Mouse (Mus musculus) midbrain, postnatal 0 days (tissue): ENCODE measurements around the gene Ubap1. TPM values are rescaled to one million over a fixed set of nuclear protein-coding genes. Genes with fewer than 3 reads are reported as not detected.

Experiments used
- ATAC-seq: fragments of 200-750 bp; cut with Nextera tagmentation; 2 replicates; pipeline ENCODE4 v1.8.0; 2017; ENCODE audit warnings: moderate number of reproducible peaks, mild to moderate bottlenecking, moderate TSS enrichment, moderate library complexity; ENCODE audit not compliant: low FRiP score
- DNase-seq: peaks from one replicate; pipeline ENCODE4 v3.0.0-alpha.2; 2015; ENCODE audit warnings: low spot score
- H3K27ac ChIP-seq: fragments of 300-500 bp; sonication (generic); 2 replicates; pipeline ENCODE4 v1.5.1; 2014; ENCODE audit warnings: low read depth, mild to moderate bottlenecking, low read length, mixed read lengths
- H3K27me3 ChIP-seq: fragments of 300-500 bp; sonication (generic); 2 replicates; pipeline ENCODE4 v1.6.1; 2014; ENCODE audit warnings: low read length, control low read depth, mixed read lengths; ENCODE audit not compliant: insufficient read depth
- H3K36me3 ChIP-seq: fragments of 300-500 bp; sonication (generic); 2 replicates; pipeline ENCODE4 v1.6.1; 2014; ENCODE audit warnings: low read length, control low read depth, mixed read lengths; ENCODE audit not compliant: insufficient read depth
- H3K4me1 ChIP-seq: fragments of 300-500 bp; sonication (generic); 2 replicates; pipeline ENCODE4 v1.6.1; 2014; ENCODE audit warnings: mild to moderate bottlenecking, control low read depth, antibody characterized with exemption, low read length, mixed read lengths; ENCODE audit not compliant: insufficient read depth
- H3K4me2 ChIP-seq: fragments of 300-500 bp; sonication (generic); 2 replicates; pipeline ENCODE4 v1.6.1; 2014; ENCODE audit warnings: low read depth, mild to moderate bottlenecking, low read length, mixed read lengths; ENCODE audit not compliant: poor library complexity, severe bottlenecking
- H3K4me3 ChIP-seq: fragments of 300-500 bp; sonication (generic); 2 replicates; pipeline ENCODE4 v1.5.1; 2014; ENCODE audit warnings: low read depth, mild to moderate bottlenecking, low read length, moderate library complexity
- H3K9ac ChIP-seq: fragments of 300-500 bp; sonication (generic); replicated peaks from 2 replicates; pipeline ENCODE4 v1.6.1; 2014; ENCODE audit warnings: mild to moderate bottlenecking, low read length, moderate library complexity, mixed read lengths; ENCODE audit not compliant: poor library complexity, severe bottlenecking
- H3K9me3 ChIP-seq: fragments of 300-500 bp; sonication (generic); 2 replicates; pipeline ENCODE4 v1.6.1; 2016; ENCODE audit warnings: low read length, control low read depth
- CTCF ChIP-seq: IDR thresholded peaks from 2 replicates; pipeline ENCODE4 v1.5.1; 2016; ENCODE audit warnings: antibody characterized with exemption, mild to moderate bottlenecking
- WGBS: fragments of 180-500 bp; shearing (Covaris S2); extraction: QIAGEN DNeasy Blood & Tissue Kit; methylation state at CpG from one replicate; pipeline ENCODE4 v1.1.7; 2014; 5-methylcytosine and 5-hydroxymethylcytosine counted together
- polyA plus RNA-seq: library from polyadenylated mRNA; unstranded; fragments of >200 nt; fragmentation: Nextera tagmentation; extraction: Ambion mirVana; gene quantifications from 2 replicates; pipeline ENCODE4 v1.2.1, GENCODE M21; 2015
- total RNA-seq: library from RNA; depleted of rRNA; stranded (reverse); fragments of >200 nt; gene quantifications from 2 replicates; pipeline ENCODE4 v1.2.3, GENCODE M21; 2014

Ubap1 gene
- total and polyA plus RNA-seq, 2 experiments from 2014 or later, result 35.0 to 58.8 TPM

DNA sequence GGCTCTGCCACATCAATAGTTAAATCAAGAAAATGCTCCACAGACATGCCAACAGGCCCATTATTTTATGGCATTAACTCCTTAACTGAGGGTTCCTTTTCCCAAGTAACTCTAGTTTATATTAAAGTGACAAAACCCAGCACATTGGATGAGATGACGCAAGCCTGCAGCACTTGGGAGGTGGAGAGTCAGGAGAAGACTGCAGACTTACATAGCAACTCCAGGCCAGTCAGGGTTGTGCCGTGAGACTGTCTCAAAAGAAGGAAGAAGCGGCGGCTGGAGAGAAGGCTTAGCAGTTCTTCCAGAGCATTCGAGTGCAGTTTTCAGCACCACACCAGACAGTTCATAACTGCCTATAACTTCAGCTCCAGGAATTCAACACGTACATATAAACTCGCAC lies 10.6 kb downstream of the Ubap1 start:
- Histone ChIP-seq H3K9me3 (no peaks in the 10 kb centered on the region), H3K4me1 (no peaks in the 10 kb centered on the region), H3K27me3 (no peaks in the 10 kb centered on the region), H3K4me3 (no peak overlapping the region), H3K36me3 (no peaks in the 10 kb centered on the region), H3K4me2 (no peak overlapping the region), H3K9ac (no peak overlapping the region), H3K27ac (no peak overlapping the region)
- no peak for TF ChIP-seq CTCF
- no peak for ATAC-seq
- WGBS, result 94% methylated on average over 7 of the region's 7 CpGs
- DNase-seq, result no peak

DNA sequence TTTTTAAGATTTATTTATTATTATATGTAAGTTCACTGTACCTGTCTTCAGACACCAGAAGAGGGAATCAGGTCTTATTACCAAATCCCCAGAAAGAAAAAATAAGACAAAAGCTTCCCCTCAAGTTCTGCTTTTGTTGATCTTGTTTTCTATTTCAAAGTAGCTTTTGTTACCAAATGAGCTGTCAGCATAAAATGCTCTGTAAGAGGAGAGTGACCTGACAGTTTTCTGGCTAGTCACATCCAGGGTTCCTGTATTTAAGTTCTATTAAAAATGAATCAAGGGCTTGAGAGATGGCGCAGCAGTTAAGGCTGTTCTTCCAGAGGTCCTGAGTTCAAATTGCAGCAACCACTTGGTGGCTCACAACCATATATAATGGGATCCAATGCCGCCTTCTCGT lies 12.3 kb downstream of the Ubap1 start:
- Histone ChIP-seq H3K4me3 (no peak overlapping the region), H3K9me3 (no peaks in the 10 kb centered on the region), H3K27me3 (no peaks in the 10 kb centered on the region), H3K4me1 (no peaks in the 10 kb centered on the region), H3K4me2 (no peak overlapping the region), H3K27ac (no peak overlapping the region), H3K9ac (no peak overlapping the region), H3K36me3 (no peaks in the 10 kb centered on the region)
- DNase-seq (no peak), ATAC-seq (no peak)
- TF ChIP-seq CTCF, result no peak
- 96% methylated on average over 3 of the region's 3 CpGs for WGBS

DNA sequence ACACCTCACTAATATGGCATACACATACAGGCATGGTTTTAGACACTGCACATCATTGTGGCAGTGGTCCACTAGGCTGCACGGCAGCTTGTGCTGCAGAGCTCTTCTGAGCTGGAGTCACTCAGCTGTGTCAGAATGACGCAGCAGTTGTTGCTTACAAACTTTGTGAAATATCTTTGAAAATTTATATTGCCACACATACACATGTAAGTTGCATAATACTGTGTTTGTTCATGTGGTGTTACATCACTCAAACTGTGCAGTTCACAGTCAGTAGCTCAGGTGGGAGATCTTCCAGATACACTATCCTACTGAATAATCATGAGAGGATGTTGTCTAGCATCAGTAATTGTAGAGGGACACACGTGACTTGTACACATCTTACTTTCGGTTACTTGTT lies 19.4 kb downstream of the Ubap1 start:
- no peak overlapping the region for H3K9ac ChIP-seq
- no peak for DNase-seq
- no peak overlapping the region for H3K4me2 ChIP-seq
- no peaks in the 10 kb centered on the region for H3K4me1 ChIP-seq
- H3K9me3 ChIP-seq, result no peaks in the 10 kb centered on the region
- no peak overlapping the region for H3K27ac ChIP-seq
- peaks cover 10% of the 10 kb centered on the region; the same call in 1 of the 2 replicates for H3K36me3 ChIP-seq
- H3K4me3 ChIP-seq, result no peak overlapping the region
- whole genome bisulfite sequencing, result 86% methylated on average over 4 of the region's 4 CpGs
- H3K27me3 ChIP-seq, result no peaks in the 10 kb centered on the region
- ATAC-seq, result no peak
- no peak for TF ChIP-seq CTCF

DNA sequence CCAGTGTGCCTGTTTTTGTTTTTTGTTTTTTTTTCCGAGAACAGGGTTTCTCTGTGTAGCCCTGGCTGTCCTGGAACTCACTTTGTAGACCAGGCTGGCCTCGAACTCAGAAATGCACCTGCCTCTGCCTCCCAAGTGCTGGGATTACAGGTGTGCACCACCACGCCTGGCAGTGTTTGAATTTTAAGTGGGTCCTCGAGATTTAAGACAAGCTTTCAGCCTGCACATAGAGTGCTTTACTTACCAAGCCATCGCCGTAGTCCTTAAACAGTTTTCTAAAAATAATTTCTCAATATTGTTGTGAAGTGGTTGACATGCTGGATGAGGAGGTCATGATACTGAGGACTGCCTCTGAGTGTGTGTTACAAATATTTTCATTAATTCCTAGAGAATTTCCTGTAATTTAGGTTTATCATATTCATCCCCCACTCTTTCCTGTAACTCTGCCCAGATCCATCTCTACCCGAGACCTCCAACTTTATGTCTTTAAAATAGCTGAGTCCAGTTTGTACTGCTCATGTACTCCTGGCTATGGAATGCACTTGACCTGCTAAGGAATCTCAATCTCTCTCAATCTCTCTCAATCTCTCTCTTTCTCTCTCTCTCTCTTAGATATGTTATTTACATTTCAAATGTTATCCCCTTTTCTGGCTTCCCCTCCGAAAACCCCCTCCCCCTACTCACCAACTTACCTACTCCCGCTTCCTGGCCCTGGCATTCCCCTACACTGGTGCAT lies 21.1 kb downstream of the Ubap1 start:
- ATAC-seq (no peak), DNase-seq (no peak)
- Histone ChIP-seq H3K4me3 (no peak overlapping the region), H3K4me2 (no peak overlapping the region), H3K27ac (no peak overlapping the region), H3K36me3 (peaks cover 10% of the 10 kb centered on the region; the same call in 1 of the 2 replicates), H3K9me3 (no peaks in the 10 kb centered on the region), H3K4me1 (no peaks in the 10 kb centered on the region), H3K9ac (no peak overlapping the region), H3K27me3 (no peaks in the 10 kb centered on the region)
- no peak for TF ChIP-seq CTCF
- 94% methylated on average over 9 of the region's 9 CpGs for WGBS

DNA sequence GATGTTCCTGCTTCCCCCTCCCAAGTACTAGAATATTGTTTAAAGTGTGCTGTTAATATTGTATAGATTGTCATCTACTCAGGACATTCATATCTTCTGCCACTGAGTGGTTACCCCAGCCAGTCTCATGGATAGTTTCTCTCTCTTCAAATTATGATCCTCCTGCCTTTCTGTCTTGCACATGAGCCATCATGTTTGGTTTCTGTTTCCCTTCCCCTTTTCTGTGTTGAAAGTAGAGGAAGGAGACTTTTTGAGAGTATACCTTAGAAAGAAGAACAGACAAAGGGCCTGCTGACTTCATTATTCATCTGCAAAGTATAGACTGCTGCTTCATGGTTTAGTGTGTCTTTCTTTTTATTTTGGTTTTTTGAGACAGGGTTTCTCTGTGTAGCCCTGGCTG lies 28.8 kb downstream of the Ubap1 start:
- Histone ChIP-seq H3K4me1 (no peaks in the 10 kb centered on the region), H3K36me3 (peaks cover 23% of the 10 kb centered on the region), H3K27ac (no peak overlapping the region), H3K4me2 (no peak overlapping the region), H3K27me3 (no peaks in the 10 kb centered on the region), H3K4me3 (no peak overlapping the region), H3K9ac (no peak overlapping the region), H3K9me3 (no peaks in the 10 kb centered on the region)
- DNase-seq, result no peak
- no peak for TF ChIP-seq CTCF
- no peak for ATAC-seq

DNA sequence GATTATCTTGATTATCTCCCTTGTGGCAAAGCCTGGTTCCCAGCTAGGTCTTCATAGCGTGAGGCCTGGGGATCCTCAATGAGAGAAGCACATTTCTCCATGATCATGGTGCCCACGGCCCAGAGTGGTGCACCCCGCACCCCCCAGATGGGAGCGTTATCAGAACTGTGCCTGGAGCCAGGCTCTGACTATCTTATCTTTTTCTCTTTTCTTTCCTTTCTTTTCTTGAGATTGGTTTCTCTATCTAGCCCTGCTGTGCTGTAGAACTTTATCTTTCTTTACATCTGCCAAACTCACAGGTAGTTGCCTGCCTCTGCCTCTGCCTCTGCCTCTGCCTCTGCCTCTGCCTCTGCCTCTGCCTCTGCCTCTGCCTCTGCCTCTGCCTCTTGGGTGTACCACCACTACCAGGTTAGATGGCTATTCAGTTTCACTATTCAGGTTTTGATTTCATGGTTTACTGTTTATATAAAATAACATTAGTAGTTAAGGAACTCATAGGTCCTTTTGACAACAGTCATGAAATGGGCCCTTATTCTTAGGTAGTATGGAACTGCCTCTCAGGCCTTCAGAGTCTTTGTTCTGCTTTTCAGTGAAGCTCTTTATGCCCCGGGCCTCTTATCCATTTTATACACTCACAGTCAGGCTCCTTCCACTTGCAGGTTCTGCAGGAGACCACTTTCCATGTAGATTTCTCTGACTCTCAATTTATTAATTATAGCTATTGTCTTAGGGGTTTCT lies 32.6 kb downstream of the Ubap1 start:
- Histone ChIP-seq H3K4me3 (no peak overlapping the region), H3K9ac (no peak overlapping the region), H3K27ac (no peak overlapping the region), H3K9me3 (no peaks in the 10 kb centered on the region), H3K27me3 (no peaks in the 10 kb centered on the region), H3K4me1 (no peaks in the 10 kb centered on the region), H3K36me3 (peaks cover 28% of the 10 kb centered on the region), H3K4me2 (no peak overlapping the region)
- no peak for ATAC-seq
- no peak for DNase-seq
- WGBS, result 92% methylated on average over 5 of the region's 5 CpGs
- TF ChIP-seq CTCF, result no peak
